Mouse (Mus musculus) adrenal gland, adult 2 months (tissue): ENCODE measurements around the gene Ccl24. TPM values are rescaled to one million over a fixed set of nuclear protein-coding genes. Genes with fewer than 3 reads are reported as not detected.
"Not testable (repeated sequence)": the region's sequence is repeated elsewhere in the genome, so short reads cannot be mapped to it uniquely, and the experiment has no call there.

Experiments used
- DNase-seq: peaks from one replicate; pipeline ENCODE4 v3.0.0; 2021
- long read RNA-seq: library from polyadenylated mRNA; stranded (forward); transcript quantifications from one replicate; pipeline ENCODE4 v2.0.0, GENCODE M21; 2021
- polyA plus RNA-seq: library from polyadenylated mRNA; depleted of rRNA; stranded (reverse); fragments of >200 nt; gene quantifications from 2 replicates; pipeline ENCODE4 v1.2.3, GENCODE M21; 2012; rRNA removed
- total RNA-seq, 2 experiments: library from RNA; stranded (reverse); gene quantifications; 2 replicates each; pipeline ENCODE4 v1.2.3; 2021

Gene Ccl24
- total RNA-seq (1 to 10 TPM; 1.9 to 2.0 TPM), polyA plus RNA-seq (0.88 and 2.0 TPM in 2 replicates)
- long read RNA-seq, partial matches to known transcripts: 0 of 2 reads
- long read RNA-seq, other reads (novel, unspliced or antisense): 0 of 2 reads

GRCm38 (mm10) chr5:135573006-135573405 lies at the start of gene Ccl24:
Ccl24 (minus strand) TSS chr5:135573049.
- DNase-seq: peak; percentile 20

GRCm38 (mm10) chr5:135621725-135622124 lies 48.9 kb upstream of the Ccl24 start:
- peak; percentile 66 for DNase-seq

- no peak for DNase-seq
Measured at GRCm38 (mm10) chr5:135620526-135620925, 47.7 kb upstream of the Ccl24 start.

- DNase-seq: not testable (repeated sequence)
Measured at GRCm38 (mm10) chr5:135619741-135620140, 46.9 kb upstream of the Ccl24 start.

GRCm38 (mm10) chr5:135609794-135610193 lies 36.9 kb upstream of the Ccl24 start:
- peak; percentile 45 for DNase-seq

- no peak for DNase-seq
Measured at GRCm38 (mm10) chr5:135607581-135607980, 34.7 kb upstream of the Ccl24 start.

- not testable (repeated sequence) for DNase-seq
Measured at GRCm38 (mm10) chr5:135606717-135607116, 33.9 kb upstream of the Ccl24 start.

GRCm38 (mm10) chr5:135604643-135605042 lies 31.8 kb upstream of the Ccl24 start:
- DNase-seq: not testable (repeated sequence)

- no peak for DNase-seq
Measured at GRCm38 (mm10) chr5:135589996-135590784, 17.3 kb upstream of the Ccl24 start.

GRCm38 (mm10) chr5:135587764-135588163 lies 14.9 kb upstream of the Ccl24 start:
- DNase-seq: no peak

- no peak for DNase-seq
Measured at GRCm38 (mm10) chr5:135585691-135586090, 12.8 kb upstream of the Ccl24 start.

GRCm38 (mm10) chr5:135582330-135582729 lies 9.5 kb upstream of the Ccl24 start:
- DNase-seq: no peak

- no peak for DNase-seq
Measured at GRCm38 (mm10) chr5:135579331-135579751, 6.5 kb upstream of the Ccl24 start.

- DNase-seq: peak; percentile 30
Measured at GRCm38 (mm10) chr5:135576055-135576454, 3.2 kb upstream of the Ccl24 start.

- no peak for DNase-seq
Measured at GRCm38 (mm10) chr5:135568698-135569097, 4.2 kb downstream of the Ccl24 start.

- DNase-seq: no peak
Measured at GRCm38 (mm10) chr5:135567556-135568265, 5.1 kb downstream of the Ccl24 start.

GRCm38 (mm10) chr5:135563469-135563868 lies 9.4 kb downstream of the Ccl24 start, which contains the start of gene Ccl26:
Ccl26 (minus strand) TSS chr5:135563569.
- no peak for DNase-seq

- DNase-seq: no peak
Measured at GRCm38 (mm10) chr5:135557671-135558070, 15.2 kb downstream of the Ccl24 start.

GRCm38 (mm10) chr5:135557051-135557450 lies 15.8 kb downstream of the Ccl24 start:
- DNase-seq: no peak

- DNase-seq: no peak
Measured at GRCm38 (mm10) chr5:135556259-135556658, 16.6 kb downstream of the Ccl24 start.

GRCm38 (mm10) chr5:135551591-135551990 lies 21.3 kb downstream of the Ccl24 start:
- no peak for DNase-seq

GRCm38 (mm10) chr5:135550910-135551309 lies 21.9 kb downstream of the Ccl24 start:
- DNase-seq: no peak

- no peak for DNase-seq
Measured at GRCm38 (mm10) chr5:135547990-135548389, 24.9 kb downstream of the Ccl24 start.
